Mouse (Mus musculus) midbrain, embryonic 10.5 days (tissue): ENCODE measurements at regions not wholly inside any gene's neighbourhood (a gene's known extent, or its start where the extent isn't known, plus 50 kb on each side); places are given as distances from the start of the nearest gene placed in this dataset.
A peak's percentile ranks its signal among the peaks of the same experiment; 100 is the strongest.

Experiments
- DNase-seq: peaks from one replicate; pipeline ENCODE4 v3.0.0-alpha.2; 2017; ENCODE audit warnings: low spot score
- H3K27ac ChIP-seq: fragments of 300-500 bp; sonication (generic); replicated peaks from 2 replicates; pipeline ENCODE4 v1.5.1; 2016; ENCODE audit warnings: mild to moderate bottlenecking
- H3K27me3 ChIP-seq: fragments of 300-500 bp; sonication (generic); 2 replicates; pipeline ENCODE4 v1.6.1; 2016; ENCODE audit warnings: low read depth, mild to moderate bottlenecking; ENCODE audit not compliant: poor library complexity, severe bottlenecking
- H3K36me3 ChIP-seq: fragments of 300-500 bp; sonication (generic); 2 replicates; pipeline ENCODE4 v1.6.1; 2016; ENCODE audit warnings: mild to moderate bottlenecking, moderate library complexity
- H3K4me1 ChIP-seq: fragments of 300-500 bp; sonication (generic); 2 replicates; pipeline ENCODE4 v1.6.1; 2016
- H3K4me3 ChIP-seq: fragments of 300-500 bp; sonication (generic); 2 replicates; pipeline ENCODE4 v1.5.1; 2016; ENCODE audit warnings: mild to moderate bottlenecking, moderate library complexity
- H3K9me3 ChIP-seq: fragments of 300-500 bp; sonication (generic); replicated peaks from 2 replicates; pipeline ENCODE4 v1.6.1; 2016; ENCODE audit warnings: mild to moderate bottlenecking
- WGBS: fragments of 180-500 bp; shearing (Covaris S2); methylation state at CpG from one replicate; pipeline ENCODE4 v1.1.7; 2016; 5-methylcytosine and 5-hydroxymethylcytosine counted together

- WGBS = 74% methylated on average over 6 of the region's 6 CpGs
- no peak overlapping the region for H3K4me3 ChIP-seq
- peaks cover 6% of the 10 kb centered on the region; the same call in 1 of the 2 replicates for H3K4me1 ChIP-seq
- H3K27me3 ChIP-seq = no peaks in the 10 kb centered on the region
- H3K27ac ChIP-seq = no peak overlapping the region
- no peaks in the 10 kb centered on the region for H3K9me3 ChIP-seq
- H3K36me3 ChIP-seq = no peaks in the 10 kb centered on the region
- no peak for DNase-seq
Observed at GRCm38 (mm10) chr15:8582676-8583075, 62.9 kb upstream of the Gm2310 start.

- 81% methylated on average over 8 of the region's 8 CpGs for WGBS
Observed at GRCm38 (mm10) chr15:8581146-8581913, 61.6 kb upstream of the Gm2310 start.

GRCm38 (mm10) chr15:8580077-8580476, 60.3 kb upstream of the Gm2310 start:
- no peaks in the 10 kb centered on the region for H3K9me3 ChIP-seq
- H3K4me1 ChIP-seq = peaks cover 6% of the 10 kb centered on the region; the same call in 1 of the 2 replicates
- H3K27ac ChIP-seq = no peak overlapping the region
- H3K36me3 ChIP-seq = no peaks in the 10 kb centered on the region
- DNase-seq = no peak
- no peaks in the 10 kb centered on the region for H3K27me3 ChIP-seq
- no peak overlapping the region for H3K4me3 ChIP-seq

More at GRCm38 (mm10) chr15:8581146-8581913, 61.6 kb upstream of the Gm2310 start:
- Histone ChIP-seq H3K4me1 (peaks cover 6% of the 10 kb centered on the region; the same call in 1 of the 2 replicates), H3K9me3 (no peaks in the 10 kb centered on the region), H3K27me3 (no peaks in the 10 kb centered on the region), H3K4me3 (no peak overlapping the region), H3K36me3 (no peaks in the 10 kb centered on the region), H3K27ac (no peak overlapping the region)
- DNase-seq = no peak

- peak; percentile 36 for DNase-seq
- H3K27ac ChIP-seq = no peak overlapping the region
- H3K4me1 ChIP-seq = no peaks in the 10 kb centered on the region; the same call in 1 of the 2 replicates
- no peak overlapping the region for H3K4me3 ChIP-seq
- H3K27me3 ChIP-seq = no peaks in the 10 kb centered on the region
- 7% methylated on average over 3 of the region's 3 CpGs for WGBS
- H3K9me3 ChIP-seq = no peaks in the 10 kb centered on the region
- H3K36me3 ChIP-seq = no peaks in the 10 kb centered on the region
Observed at GRCm38 (mm10) chr15:8577480-8577881, 57.7 kb upstream of the Gm2310 start.

GRCm38 (mm10) chr15:8576975-8577374, 57.2 kb upstream of the Gm2310 start:
- Histone ChIP-seq H3K4me1 (no peaks in the 10 kb centered on the region), H3K9me3 (no peaks in the 10 kb centered on the region), H3K27ac (no peak overlapping the region), H3K27me3 (no peaks in the 10 kb centered on the region), H3K4me3 (no peak overlapping the region), H3K36me3 (no peaks in the 10 kb centered on the region)
- WGBS = 89% methylated on average over 5 of the region's 5 CpGs
- no peak for DNase-seq

- H3K27ac ChIP-seq = peak overlapping the region; percentile 75
Observed at GRCm38 (mm10) chr15:8569617-8570016, 49.9 kb upstream of the Gm2310 start.

More at GRCm38 (mm10) chr15:8569617-8570016, 49.9 kb upstream of the Gm2310 start:
- Histone ChIP-seq H3K4me3 (peak overlapping the region; percentile 69), H3K4me1 (peaks cover 20% of the 10 kb centered on the region), H3K27me3 (peaks cover 28% of the 10 kb centered on the region), H3K9me3 (no peaks in the 10 kb centered on the region), H3K36me3 (no peaks in the 10 kb centered on the region)
- DNase-seq = no peak
- WGBS = 7% methylated on average over 11 of the region's 11 CpGs
